Mouse (Mus musculus): ENCODE measurements around the gene Zfp429. TPM values are rescaled to one million over a fixed set of nuclear protein-coding genes. Genes with fewer than 3 reads are reported as not detected.

The Zfp429 gene
- polyA plus RNA-seq (2012; rRNA removed), result 3.7 and 5.1 TPM in 2 replicates

DNA sequence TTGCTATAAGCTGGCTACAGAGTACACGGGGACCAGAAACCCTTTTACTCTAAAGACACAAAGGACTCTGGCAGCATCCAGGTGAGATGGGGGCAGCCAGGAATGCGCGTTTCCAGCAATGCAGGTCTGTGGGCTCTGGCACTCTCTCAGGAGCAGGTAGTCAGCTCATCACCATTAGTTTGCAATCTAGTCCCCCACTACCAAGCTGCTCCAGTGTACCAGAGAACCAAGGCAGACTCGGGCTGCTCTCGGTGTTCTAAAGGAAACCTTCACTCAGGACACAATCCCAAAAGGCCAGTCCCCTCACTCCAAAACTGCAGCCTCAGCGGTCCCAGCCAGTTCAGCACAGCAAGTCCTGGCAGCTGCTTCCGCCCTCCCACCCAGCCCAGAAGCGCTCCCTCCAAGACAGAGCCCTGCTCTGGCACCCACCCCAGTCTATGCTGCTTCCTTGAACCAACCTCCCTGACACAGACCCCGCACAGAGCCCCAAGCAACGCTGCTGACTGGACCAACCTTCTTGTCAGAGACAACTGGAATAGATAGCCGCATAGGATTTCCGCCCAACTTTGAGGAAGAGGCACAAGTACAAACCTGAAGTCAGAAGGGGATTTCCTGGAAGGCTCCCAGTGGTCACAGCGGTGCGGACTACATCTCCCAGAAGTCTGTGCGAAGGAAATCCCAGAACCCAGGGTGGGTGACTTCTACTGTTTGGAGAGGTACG, at the start of gene Zfp429:
Gene Zfp429, minus strand, starts transcription at position 637 of the 721 bp plus-strand sequence.

DNA sequence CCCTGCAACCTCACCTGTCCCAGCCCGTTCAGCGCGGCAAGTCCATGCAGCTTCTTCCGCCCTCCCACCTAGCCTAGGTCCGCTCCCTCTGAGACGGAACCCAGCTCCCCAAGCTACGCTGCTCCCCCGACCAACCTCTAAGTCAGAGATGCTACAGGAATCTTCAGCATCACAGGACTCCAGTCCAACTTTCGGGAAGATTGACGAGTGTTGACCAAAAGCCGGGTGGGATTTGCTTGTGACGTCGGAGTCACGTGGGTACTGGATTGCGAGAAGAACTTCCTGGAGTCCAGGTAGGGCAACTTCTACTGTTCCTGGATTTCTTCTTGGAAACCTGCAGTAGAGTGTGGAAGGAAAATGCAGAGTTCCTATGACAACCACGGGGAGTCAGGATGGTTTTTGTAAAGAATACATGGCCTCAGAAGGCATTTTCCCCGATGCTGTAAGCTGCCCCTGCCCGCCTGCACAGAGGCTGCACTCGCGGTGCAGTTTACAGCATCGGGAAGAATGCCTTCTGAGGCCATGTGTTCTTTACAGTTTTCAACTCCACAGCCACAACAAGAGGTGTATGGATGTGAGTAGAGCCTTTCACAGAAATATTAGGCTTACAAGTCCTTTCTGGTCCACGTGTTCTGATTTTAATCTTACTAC, 21.7 kb upstream of the Zfp429 start, which contains the start of gene Zfp459:
Gene Zfp459, minus strand, starts transcription at position 212 of the 651 bp plus-strand sequence.

DNA sequence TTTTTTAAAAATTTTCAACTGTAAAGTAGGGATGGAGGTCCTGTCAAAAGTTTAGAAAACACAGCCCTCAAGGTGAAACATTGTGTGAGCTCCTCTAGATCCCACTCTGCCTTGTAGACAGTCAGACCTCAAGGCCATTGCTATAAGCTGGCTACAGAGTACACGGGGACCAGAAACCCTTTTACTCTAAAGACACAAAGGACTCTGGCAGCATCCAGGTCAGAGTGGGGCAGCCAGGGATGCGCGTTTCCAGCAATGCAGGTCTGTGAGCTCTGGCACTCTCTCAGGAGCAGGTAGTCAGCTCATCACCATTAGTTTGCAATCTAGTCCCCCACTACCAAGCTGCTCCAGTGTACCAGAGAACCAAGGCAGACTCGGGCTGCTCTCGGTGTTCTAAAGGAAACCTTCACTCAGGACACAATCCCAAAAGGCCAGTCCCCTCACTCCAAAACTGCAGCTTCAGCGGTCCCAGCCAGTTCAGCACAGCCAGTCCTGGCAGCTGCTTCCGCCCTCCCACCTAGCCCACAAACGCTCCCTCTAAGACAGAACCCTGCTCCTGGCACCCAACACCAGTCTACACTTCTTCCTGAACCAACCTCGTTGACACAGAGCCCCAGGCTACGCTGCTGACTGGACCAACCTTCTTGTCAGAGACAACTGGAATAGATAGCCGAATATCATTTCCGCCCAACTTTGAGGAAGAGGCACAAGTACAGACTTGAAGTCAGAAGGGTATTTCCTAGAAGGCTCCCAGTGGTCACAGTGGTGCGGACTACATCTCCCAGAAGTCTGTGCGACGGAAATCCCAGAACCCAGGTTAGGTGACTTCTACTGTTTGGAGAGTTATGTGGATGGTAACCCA, 24.3 kb downstream of the Zfp429 start, which contains the start of the genes Gm28041 and Zfp456:
Gene Gm28041, minus strand, starts transcription at position 684 of the 862 bp plus-strand sequence.
Gene Zfp456, minus strand, starts transcription at position 761 of the 862 bp plus-strand sequence.

DNA sequence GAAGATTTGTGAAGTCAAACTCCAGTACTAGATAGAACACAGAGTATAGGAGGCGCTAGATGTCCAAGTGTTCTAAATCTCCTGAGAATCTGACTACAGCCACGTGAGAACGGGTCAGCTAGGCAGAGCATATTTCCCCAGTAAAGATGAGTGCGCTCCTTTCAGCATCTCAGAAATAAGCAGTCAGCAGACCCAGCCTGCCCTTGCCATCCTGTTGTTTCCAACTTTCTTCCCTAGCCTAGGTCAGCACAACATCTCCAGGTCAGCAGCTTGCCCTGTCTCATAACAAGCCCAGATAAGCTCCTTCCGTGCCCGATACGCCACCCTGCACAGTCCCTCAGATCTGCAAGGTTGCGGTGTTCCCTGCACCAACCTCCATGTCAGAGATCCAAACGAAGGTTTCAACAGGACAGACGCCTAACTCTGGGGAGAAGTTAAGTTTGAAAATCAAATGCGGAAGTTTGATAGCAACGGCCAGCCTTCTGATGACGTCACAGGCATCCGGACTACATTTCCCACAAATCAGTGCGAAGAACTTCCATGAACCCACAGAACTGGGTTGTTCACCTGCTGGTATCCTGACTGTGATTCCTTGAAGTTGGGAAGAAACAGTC, 39.4 kb downstream of the Zfp429 start, which contains the start of the genes Gm28044 and Zfp953:
Gene Gm28044, minus strand, starts transcription at position 406 of the 614 bp plus-strand sequence.
Gene Zfp953, minus strand, starts transcription at position 475 of the 614 bp plus-strand sequence.

Other genes with a start within 250 kb of the Zfp429 start
- 5.2 and 5.4 TPM in 2 replicates for gene Rsl1, start 226.6 kb downstream of the Zfp429 start, polyA plus RNA-seq (2012; rRNA removed)
- gene Zfp455, start 205.3 kb downstream of the Zfp429 start, polyA plus RNA-seq (2012; rRNA removed), result 1.3 and 1.4 TPM in 2 replicates
- gene Zfp458, start 121.4 kb downstream of the Zfp429 start, polyA plus RNA-seq (2012; rRNA removed), result 3.0 and 3.6 TPM in 2 replicates
- gene Zfp457, start 93.3 kb downstream of the Zfp429 start, polyA plus RNA-seq (2012; rRNA removed), result 2.1 and 2.5 TPM in 2 replicates
- gene Zfp595, start 67.2 kb downstream of the Zfp429 start, polyA plus RNA-seq (2012; rRNA removed), result 2.3 and 2.5 TPM in 2 replicates
- not detected in 2 replicates for gene Gm28044, start 39.3 kb downstream of the Zfp429 start, polyA plus RNA-seq (2012; rRNA removed)
- 0.59 and 0.71 TPM in 2 replicates for gene Zfp953, start 39.2 kb downstream of the Zfp429 start, polyA plus RNA-seq (2012; rRNA removed)
- 0.18 TPM in 1 of 2 replicates, not detected in the other for gene Gm28041, start 24.1 kb downstream of the Zfp429 start, polyA plus RNA-seq (2012; rRNA removed)
- 0.47 and 0.48 TPM in 2 replicates for gene Zfp456, start 24.0 kb downstream of the Zfp429 start, polyA plus RNA-seq (2012; rRNA removed)
- gene Zfp459, start 21.6 kb upstream of the Zfp429 start, polyA plus RNA-seq (2012; rRNA removed), result 0.84 and 1.1 TPM in 2 replicates
- 2.9 and 3.1 TPM in 2 replicates for gene Zfp874a, start 51.8 kb upstream of the Zfp429 start, polyA plus RNA-seq (2012; rRNA removed)
- 3.9 and 4.0 TPM in 2 replicates for gene Zfp874b, start 84.4 kb upstream of the Zfp429 start, polyA plus RNA-seq (2012; rRNA removed)
- gene Zfp58, start 100.7 kb upstream of the Zfp429 start, polyA plus RNA-seq (2012; rRNA removed), result 5.7 and 6.2 TPM in 2 replicates
- 0.05 TPM in 1 of 2 replicates, not detected in the other for gene Gm26965, start 126.3 kb upstream of the Zfp429 start, polyA plus RNA-seq (2012; rRNA removed)
- gene Zfp87, start 126.4 kb upstream of the Zfp429 start, polyA plus RNA-seq (2012; rRNA removed), result 23.0 and 23.8 TPM in 2 replicates
- 8.4 and 9.1 TPM in 2 replicates for gene Zfp748, start 154.0 kb upstream of the Zfp429 start, polyA plus RNA-seq (2012; rRNA removed)
- 2.8 and 3.0 TPM in 2 replicates for gene Zfp729b, start 209.9 kb upstream of the Zfp429 start, polyA plus RNA-seq (2012; rRNA removed)
- not detected in 2 replicates for gene Gm49345, start 237.9 kb upstream of the Zfp429 start, polyA plus RNA-seq (2012; rRNA removed)
- 3.4 and 4.6 TPM in 2 replicates for gene Zfp729a, start 238.0 kb upstream of the Zfp429 start, polyA plus RNA-seq (2012; rRNA removed)

All from central nervous system, embryonic 14 days (tissue).